Mouse (Mus musculus): ENCODE results near the gene Rpl36al.

Rpl36al gene

DNA sequence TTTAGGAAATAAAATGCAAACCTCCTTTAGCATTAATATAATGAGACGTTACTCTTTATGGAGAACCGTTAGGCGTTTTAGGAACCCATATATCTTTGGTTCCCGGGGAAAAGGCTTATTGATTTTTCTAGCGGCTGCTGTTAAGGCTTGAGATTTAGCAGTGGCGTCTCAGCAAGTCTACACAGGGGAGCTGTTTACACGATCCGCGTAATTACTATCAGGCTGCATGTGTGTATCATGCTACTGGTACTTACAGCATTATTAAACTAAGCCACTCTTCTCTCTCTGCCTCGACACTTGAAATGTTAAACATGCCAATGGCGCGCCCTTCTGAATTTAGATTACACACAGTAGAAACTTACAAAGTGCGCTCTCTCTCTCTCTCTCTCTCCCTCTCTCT lies 33.8 kb downstream of the Rpl36al start:
- CTCF ChIA-PET, result interaction anchor here in 1 of 4 experiments (0.6 kb wide), 1 partner anchor 23 kb away, joined by 4 read pairs; no protein-coding TSS in a partner anchor
- POLR2A ChIA-PET, result interaction anchor here in 3 of 4 experiments (1.2 to 4.1 kb wide), 5 partner anchors 6 to 9 kb away, joined by 3 to 24 read pairs (median 9); partner anchors contain the start of gene Rps29 (in 3 of the 3)

DNA sequence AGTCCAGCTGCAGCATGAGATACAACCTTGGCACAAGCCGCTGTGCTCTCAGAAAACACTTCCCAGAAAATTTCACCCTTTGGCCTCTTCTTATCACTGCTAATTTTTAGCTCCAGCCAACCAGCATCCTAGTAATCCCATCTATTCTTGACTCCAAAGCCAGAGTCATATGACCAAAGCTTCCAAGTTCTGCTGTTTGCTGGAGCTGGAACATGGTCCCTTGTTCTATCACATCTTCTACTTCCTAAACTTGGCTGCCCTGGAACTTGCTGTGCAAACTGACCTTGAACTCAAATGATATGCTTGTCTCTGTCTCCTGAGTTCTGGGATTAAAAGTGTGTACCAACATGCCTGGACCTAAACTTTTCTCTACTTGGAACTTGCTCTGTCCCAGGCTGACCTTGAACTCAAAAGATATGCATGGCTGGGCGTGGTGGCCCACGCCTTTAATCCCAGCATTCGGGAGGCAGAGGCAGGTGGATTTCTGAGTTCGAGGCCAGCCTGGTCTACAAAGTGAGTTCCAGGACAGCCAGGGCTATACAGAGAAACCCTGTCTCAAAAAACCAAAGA lies 36.6 kb downstream of the Rpl36al start:
- ChIA-PET POLR2A (interaction anchor here in 3 of 4 experiments (0.8 to 4.1 kb wide), 3 partner anchors 9 to 11 kb away, joined by 3 to 24 read pairs (median 22); partner anchors contain the start of gene Rps29 (in 1 of the 3)), CTCF (interaction anchor here in 1 of 4 experiments (0.6 kb wide), 1 partner anchor 155 kb away, joined by 3 read pairs; no protein-coding TSS in a partner anchor)

DNA sequence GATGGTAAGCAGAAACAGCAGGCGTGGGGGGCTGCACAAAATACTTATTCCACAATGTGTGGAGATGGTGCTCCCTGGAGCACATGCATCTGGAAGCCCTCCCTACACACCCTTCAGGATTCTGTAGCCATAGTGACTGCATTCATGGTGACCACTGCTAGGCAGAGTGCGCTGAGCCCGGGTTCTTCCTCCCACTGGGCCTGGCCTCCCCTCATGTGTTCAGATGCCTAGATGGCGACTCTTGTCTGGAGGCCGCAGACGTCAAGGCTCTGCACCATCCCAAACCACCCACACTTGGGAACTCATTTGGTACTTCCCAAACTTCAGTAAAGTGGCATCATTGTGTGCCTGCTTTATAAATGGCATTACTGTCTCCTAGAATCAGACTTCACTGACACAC lies 40.4 kb downstream of the Rpl36al start:
- ChIA-PET CTCF (interaction anchor here in 2 of 4 experiments (0.8 to 1.5 kb wide), 2 partner anchors 11 to 16 kb away, joined by 3 read pairs; no protein-coding TSS in a partner anchor), POLR2A (interaction anchor here in 2 of 4 experiments (1.2 to 4.0 kb wide), 3 partner anchors 13 to 15 kb away, joined by 3 to 23 read pairs (median 4); partner anchors contain the start of gene Rps29 (in 2 of the 2))

DNA sequence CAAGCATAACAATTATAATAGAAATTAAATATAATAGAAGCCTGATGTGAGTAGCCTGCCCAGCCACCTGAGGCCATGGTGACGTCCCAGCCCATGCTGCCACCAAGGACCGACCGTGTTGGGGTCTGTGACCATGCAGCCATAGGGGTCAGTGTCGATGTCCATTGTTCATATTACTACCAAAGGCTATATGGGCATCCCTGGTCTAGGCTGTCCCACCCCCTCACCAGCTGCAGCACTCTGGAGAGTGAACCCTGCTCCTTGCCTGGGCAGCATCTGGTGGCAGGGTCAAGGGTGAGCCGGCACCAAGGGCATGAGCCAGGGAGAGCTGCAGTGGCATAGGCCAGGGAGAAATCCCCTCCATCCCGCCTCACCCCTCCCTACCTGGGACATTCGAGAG lies 44.0 kb downstream of the Rpl36al start:
- POLR2A ChIA-PET, result interaction anchor here in 2 of 4 experiments (0.6 to 4.0 kb wide), 3 partner anchors 8 to 17 kb away, joined by 3 to 23 read pairs (median 3); no protein-coding TSS in a partner anchor
- CTCF ChIA-PET, result no interaction called here

DNA sequence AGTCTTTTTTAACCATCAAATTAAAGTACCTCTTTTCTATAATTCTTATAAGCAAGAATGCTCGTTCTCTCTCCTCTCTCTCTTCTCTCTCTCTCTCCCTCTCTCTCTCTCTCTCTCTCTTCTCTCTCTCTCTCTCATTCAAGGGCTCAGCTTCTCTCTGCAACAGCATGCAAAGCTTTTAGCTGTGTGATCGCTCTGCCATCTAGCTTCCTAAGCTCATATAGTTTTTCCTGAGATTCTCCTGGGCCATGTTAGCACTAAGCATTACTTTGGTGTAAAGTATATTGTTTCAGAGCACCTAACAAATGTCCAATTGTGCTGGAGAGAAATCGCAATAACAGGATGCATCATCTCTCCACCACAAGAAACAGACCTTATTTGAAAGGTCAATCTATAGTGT lies 44.7 kb downstream of the Rpl36al start:
- ChIA-PET CTCF (no interaction called here), POLR2A (no interaction called here)
